Mouse (Mus musculus): ENCODE results near the gene Tmcc3.

DNA sequence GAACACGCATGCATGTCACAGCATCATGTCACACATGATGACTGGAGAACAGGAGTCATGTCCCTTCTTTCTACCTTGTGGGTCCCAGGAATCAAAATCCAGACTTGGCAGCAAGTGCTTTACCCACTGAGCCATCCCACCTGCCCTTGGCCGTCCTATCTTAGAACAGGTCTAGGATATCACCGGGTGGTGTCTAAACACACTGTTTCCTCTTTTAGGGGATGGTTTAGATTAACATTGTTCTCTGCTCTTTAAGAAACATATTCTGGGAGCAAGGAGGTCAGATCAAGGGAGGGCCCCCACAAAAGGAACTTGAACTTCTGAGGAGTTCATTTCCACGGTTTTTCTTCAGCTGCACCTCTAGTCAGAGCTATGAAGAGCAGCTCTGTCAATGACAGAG is 272.0 kb downstream of the Tmcc3 start:
- TF ChIP-seq ZNF384 (IDR thresholded peaks at IDR 0.05; ENCODE audit: low read depth, low read length) (no peak), HCFC1 (IDR thresholded peaks at IDR 0.05; ENCODE audit: borderline replicate concordance, insufficient read depth, low read length) (no peak), ZC3H11A (IDR thresholded peaks at IDR 0.05; ENCODE audit: borderline replicate concordance, low read depth, low read length) (no peak), MAFK (IDR thresholded peaks at IDR 0.05; ENCODE audit: insufficient read depth, low read depth, low read length) (no peak), CHD2 (IDR thresholded peaks at IDR 0.05; ENCODE audit: low read depth, low read length) (no peak)
